Mouse (Mus musculus) forebrain, embryonic 10.5 days (tissue): ENCODE data around the gene 1700014D04Rik. TPM values are rescaled to one million over a fixed set of nuclear protein-coding genes. Genes with fewer than 3 reads are reported as not detected.
"Not testable (repeated sequence)": the region's sequence is repeated elsewhere in the genome, so short reads cannot be mapped to it uniquely, and the experiment has no call there.

Experiments
- DNase-seq: peaks from one replicate; pipeline ENCODE4 v3.0.0-alpha.2; 2017; ENCODE audit warnings: low spot score; ENCODE audit errors: extremely low spot score
- H3K27ac ChIP-seq: fragments of 300-500 bp; sonication (generic); 2 replicates; pipeline ENCODE4 v1.5.1; 2016; ENCODE audit warnings: mild to moderate bottlenecking
- H3K27me3 ChIP-seq: fragments of 300-500 bp; sonication (generic); 2 replicates; pipeline ENCODE4 v1.6.1; 2016; ENCODE audit warnings: mild to moderate bottlenecking; ENCODE audit not compliant: poor library complexity, severe bottlenecking
- H3K36me3 ChIP-seq: fragments of 300-500 bp; sonication (generic); replicated peaks from 2 replicates; pipeline ENCODE4 v1.6.1; 2016; ENCODE audit warnings: mild to moderate bottlenecking, moderate library complexity
- H3K4me1 ChIP-seq: fragments of 300-500 bp; sonication (generic); 2 replicates; pipeline ENCODE4 v1.6.1; 2016
- H3K4me3 ChIP-seq: fragments of 300-500 bp; sonication (generic); 2 replicates; pipeline ENCODE4 v1.5.1; 2016; ENCODE audit warnings: mild to moderate bottlenecking, moderate library complexity
- H3K9me3 ChIP-seq: fragments of 300-500 bp; sonication (generic); 2 replicates; pipeline ENCODE4 v1.6.1; 2016; ENCODE audit warnings: mild to moderate bottlenecking, moderate library complexity
- WGBS: fragments of 180-500 bp; shearing (Covaris S2); methylation state at CpG from one replicate; pipeline ENCODE4 v1.1.7; 2016; 5-methylcytosine and 5-hydroxymethylcytosine counted together
- polyA plus RNA-seq: library from polyadenylated mRNA; unstranded; fragments of >200 nt; fragmentation: Nextera tagmentation; extraction: Ambion mirVana; gene quantifications from 2 replicates; pipeline ENCODE4 v1.2.1, GENCODE M21; 2016

The 1700014D04Rik gene
- not detected in 2 replicates for polyA plus RNA-seq

DNA sequence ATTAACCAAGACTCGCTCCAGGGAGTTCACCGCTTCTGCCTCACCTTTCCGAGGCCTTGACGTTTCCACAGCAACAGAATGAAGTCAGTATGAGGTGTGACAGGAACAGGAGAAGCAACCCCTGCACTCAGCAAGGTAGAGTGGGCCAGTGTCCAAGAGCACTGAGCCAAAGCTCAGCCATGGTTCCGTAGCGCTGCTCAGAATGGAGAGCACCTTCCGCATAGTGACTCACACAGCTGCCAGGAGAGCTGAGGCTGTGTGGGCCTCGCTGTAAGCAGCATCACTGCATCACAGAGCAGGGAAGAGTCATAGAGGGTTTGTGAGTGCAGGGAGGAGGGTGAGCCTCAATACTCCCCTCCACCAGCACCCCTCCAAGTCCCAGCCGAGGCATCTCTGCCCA lies at the start of gene 1700014D04Rik:
Gene 1700014D04Rik (minus strand): TSS at position 42 of the 400 bp plus-strand sequence.
- WGBS: 84% methylated on average over 9 of the region's 9 CpGs

DNA sequence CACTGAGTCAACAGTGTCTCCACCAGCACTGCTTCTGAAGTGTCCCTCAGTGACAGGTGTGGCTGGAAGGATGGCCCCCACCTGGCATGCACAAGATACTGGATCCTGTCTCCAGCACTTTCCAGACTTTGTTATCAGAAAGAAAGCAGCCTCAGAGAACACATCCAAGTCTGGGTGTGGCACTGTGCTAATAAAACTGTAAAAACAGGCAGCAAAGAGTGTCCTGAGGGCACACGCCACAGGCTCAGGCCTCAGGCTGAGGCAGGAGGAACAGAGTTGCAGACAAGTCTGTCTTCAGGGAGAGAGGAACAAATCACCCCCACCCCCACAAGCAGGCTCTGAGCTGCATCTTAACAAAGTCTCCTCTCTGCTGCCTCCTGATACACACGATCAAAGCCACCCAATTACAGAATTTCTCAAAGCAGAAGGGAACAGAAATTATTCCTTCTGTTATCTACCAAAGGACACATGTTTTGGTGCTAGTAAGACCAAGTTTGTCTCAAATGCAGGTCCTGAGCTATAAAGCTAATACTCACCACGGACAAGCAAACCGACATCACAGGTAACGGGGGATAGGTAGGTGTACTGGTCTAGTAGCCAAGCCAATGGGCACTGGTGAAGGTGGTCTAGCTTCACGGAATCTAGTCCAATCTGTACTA lies 49.4 kb upstream of the 1700014D04Rik start:
- no peaks in the 10 kb centered on the region for H3K9me3 ChIP-seq
- H3K4me1 ChIP-seq: no peaks in the 10 kb centered on the region
- no peaks in the 10 kb centered on the region for H3K27me3 ChIP-seq
- DNase-seq: no peak
- H3K4me3 ChIP-seq: no peak overlapping the region
- 93% methylated on average over 6 of the region's 6 CpGs for WGBS
- H3K27ac ChIP-seq: no peak overlapping the region
- H3K36me3 ChIP-seq: peaks cover 100% of the 10 kb centered on the region

More for the DNA sequence above, at the start of gene 1700014D04Rik:
- Histone ChIP-seq H3K4me3 (no peak within 1 kb of the TSS), H3K9me3 (no peaks in the 10 kb centered on the region), H3K4me1 (0 out of 2 replicates have a peak, but pooled peaks cover 4% of the 10 kb centered on the region), H3K27me3 (no peaks in the 10 kb centered on the region), H3K27ac (no peak within 1 kb of the TSS), H3K36me3 (no peaks in the 10 kb centered on the region)
- no peak for DNase-seq

GRCm38 (mm10) chr13:59794786-59795185 lies 48.2 kb upstream of the 1700014D04Rik start:
- DNase-seq: no peak
- Histone ChIP-seq H3K9me3 (no peaks in the 10 kb centered on the region), H3K4me1 (no peaks in the 10 kb centered on the region), H3K4me3 (no peak overlapping the region), H3K27me3 (no peaks in the 10 kb centered on the region), H3K36me3 (peaks cover 100% of the 10 kb centered on the region), H3K27ac (no peak overlapping the region)
- 88% methylated on average over 1 of the region's 1 CpGs for WGBS

GRCm38 (mm10) chr13:59782145-59782544 lies 35.6 kb upstream of the 1700014D04Rik start, which contains the start of gene Gm49354:
Gm49354 (minus strand) TSS chr13:59782245.
- whole genome bisulfite sequencing: 96% methylated on average over 7 of the region's 7 CpGs
- Histone ChIP-seq H3K36me3 (peaks cover 99% of the 10 kb centered on the region), H3K27ac (no peak within 1 kb of the TSS), H3K4me3 (no peak within 1 kb of the TSS), H3K9me3 (no peaks in the 10 kb centered on the region), H3K4me1 (no peaks in the 10 kb centered on the region), H3K27me3 (no peaks in the 10 kb centered on the region)
- no peak for DNase-seq

GRCm38 (mm10) chr13:59779744-59780264 lies 33.3 kb upstream of the 1700014D04Rik start:
- H3K27ac ChIP-seq, DNase-seq, H3K4me1 ChIP-seq, H3K4me3 ChIP-seq, H3K27me3 ChIP-seq, H3K9me3 ChIP-seq: not testable (repeated sequence)
- WGBS: 90% methylated on average over 1 of the region's 1 CpGs
- peaks cover 99% of the 10 kb centered on the region for H3K36me3 ChIP-seq

DNA sequence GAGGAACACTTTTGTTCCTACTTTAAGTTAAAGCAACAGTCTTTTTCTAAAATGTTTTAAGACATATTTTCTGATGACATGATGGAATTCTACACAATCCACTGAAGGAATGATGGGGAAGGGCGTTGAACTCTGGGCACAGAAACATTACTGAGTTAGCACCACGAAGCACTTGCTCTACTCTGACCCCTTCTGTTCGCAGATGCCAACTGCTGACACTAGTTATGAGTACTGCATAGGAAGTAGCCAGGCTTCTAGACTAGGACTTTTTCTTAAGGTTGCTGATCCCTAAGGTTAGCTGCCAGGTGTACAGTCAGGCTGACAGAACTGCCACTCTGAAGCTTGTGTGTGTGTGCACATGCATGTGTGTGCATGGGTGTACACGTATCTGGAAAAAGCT lies 32.7 kb upstream of the 1700014D04Rik start:
- no peaks in the 10 kb centered on the region for H3K27me3 ChIP-seq
- WGBS: 88% methylated on average over 4 of the region's 4 CpGs
- peaks cover 96% of the 10 kb centered on the region for H3K36me3 ChIP-seq
- no peak overlapping the region for H3K27ac ChIP-seq
- H3K9me3 ChIP-seq: no peaks in the 10 kb centered on the region
- no peak for DNase-seq
- no peaks in the 10 kb centered on the region for H3K4me1 ChIP-seq
- H3K4me3 ChIP-seq: no peak overlapping the region

DNA sequence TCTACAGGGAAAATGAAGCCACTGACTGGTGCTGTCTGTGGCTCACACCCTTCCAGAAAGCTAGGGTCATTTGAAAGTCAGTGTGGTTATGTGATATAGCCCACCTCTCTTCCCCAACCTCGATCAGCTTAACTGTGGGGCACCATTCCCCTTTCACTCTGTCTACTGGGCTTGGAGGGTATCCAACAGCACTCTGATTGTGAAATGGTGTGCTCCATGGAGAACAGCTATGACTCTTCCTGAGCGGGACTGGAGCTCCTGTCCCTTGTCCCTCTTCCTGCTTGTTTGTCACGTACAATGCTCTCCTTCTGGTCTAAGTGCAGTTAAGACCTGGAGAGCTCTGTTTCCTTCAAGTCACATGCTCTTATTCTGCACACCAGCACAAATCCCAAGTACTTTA lies 28.6 kb upstream of the 1700014D04Rik start:
- Histone ChIP-seq H3K4me3 (no peak overlapping the region), H3K27me3 (no peaks in the 10 kb centered on the region), H3K4me1 (peaks cover 13% of the 10 kb centered on the region), H3K27ac (no peak overlapping the region), H3K36me3 (peaks cover 87% of the 10 kb centered on the region), H3K9me3 (no peaks in the 10 kb centered on the region)
- no peak for DNase-seq
- WGBS: 88% methylated on average over 3 of the region's 3 CpGs

DNA sequence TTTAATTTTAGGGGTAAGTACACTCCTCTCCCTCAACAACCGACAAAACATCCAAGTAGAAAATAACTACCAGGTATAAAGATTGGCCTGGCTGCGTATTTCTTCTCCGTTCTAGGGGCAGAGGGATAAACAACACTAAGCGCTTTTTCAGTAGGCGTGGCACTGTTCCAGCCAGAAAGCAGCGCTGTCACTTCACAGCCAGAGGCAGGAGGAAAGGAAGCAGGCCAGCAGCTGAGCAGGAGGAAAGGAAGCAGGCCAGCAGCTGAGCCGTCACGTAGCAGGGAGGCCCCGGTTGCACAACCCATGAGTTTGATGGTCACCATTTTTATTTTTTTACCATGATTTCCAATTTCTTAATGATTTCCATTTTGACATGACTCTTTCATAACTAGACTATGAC lies 24.7 kb upstream of the 1700014D04Rik start:
- Histone ChIP-seq H3K27ac (peak overlapping the region; percentile 91; the same call in 1 of the 2 replicates), H3K4me3 (peak overlapping the region; percentile 94; the same call in 1 of the 2 replicates), H3K36me3 (peaks cover 58% of the 10 kb centered on the region), H3K9me3 (no peaks in the 10 kb centered on the region), H3K27me3 (no peaks in the 10 kb centered on the region), H3K4me1 (peaks cover 41% of the 10 kb centered on the region)
- 74% methylated on average over 9 of the region's 9 CpGs for WGBS
- DNase-seq: no peak

DNA sequence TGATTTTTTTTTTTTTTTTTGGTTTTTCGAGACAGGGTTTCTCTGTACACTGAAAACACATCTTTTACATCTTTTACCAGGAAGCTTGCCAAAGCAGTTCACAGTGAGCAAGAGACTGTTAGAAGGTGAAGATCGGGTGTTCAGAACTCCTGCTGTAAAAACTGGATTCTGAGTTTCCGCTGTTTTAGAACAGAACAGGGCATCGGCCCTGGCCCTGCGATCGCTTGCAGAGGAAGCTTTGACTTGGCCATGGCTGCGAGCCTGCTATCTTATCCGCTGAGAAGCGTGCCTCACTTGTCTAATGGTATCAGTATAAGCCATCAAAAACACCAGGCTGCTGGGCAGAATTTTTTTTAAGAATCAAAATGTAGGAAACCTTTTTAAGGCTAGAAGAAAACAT lies 24.3 kb upstream of the 1700014D04Rik start:
- Histone ChIP-seq H3K36me3 (peaks cover 54% of the 10 kb centered on the region), H3K4me3 (peak overlapping the region; percentile 94), H3K27me3 (no peaks in the 10 kb centered on the region), H3K27ac (peak overlapping the region; percentile 91), H3K9me3 (no peaks in the 10 kb centered on the region), H3K4me1 (peaks cover 45% of the 10 kb centered on the region)
- WGBS: 75% methylated on average over 9 of the region's 9 CpGs
- DNase-seq: no peak

DNA sequence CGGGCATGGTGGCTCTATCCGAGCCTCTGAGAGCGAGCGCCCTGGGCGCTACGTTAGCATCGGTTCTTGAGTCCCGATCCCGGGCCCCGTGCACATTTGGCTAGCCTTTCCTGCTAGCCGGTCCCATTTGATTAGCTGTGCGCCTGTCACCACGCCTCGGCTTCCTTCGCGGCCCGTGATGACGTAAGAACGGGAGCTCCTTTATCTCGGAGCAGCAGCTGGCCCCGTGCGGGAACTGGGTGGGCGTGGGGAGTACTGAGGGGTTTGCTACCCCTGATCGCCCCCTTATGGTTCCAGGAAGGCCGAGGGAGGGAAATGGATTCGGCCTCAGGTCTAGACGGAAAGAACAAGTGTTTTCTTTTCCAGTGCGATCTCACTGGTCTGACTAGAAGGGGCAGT lies 23.6 kb upstream of the 1700014D04Rik start:
- H3K4me3 ChIP-seq: peak overlapping the region; percentile 94
- DNase-seq: peak; percentile 90
- peaks cover 47% of the 10 kb centered on the region for H3K36me3 ChIP-seq
- H3K4me1 ChIP-seq: peaks cover 49% of the 10 kb centered on the region
- WGBS: under 1% methylated on average over 28 of the region's 28 CpGs
- no peaks in the 10 kb centered on the region for H3K27me3 ChIP-seq
- no peaks in the 10 kb centered on the region for H3K9me3 ChIP-seq
- peak overlapping the region; percentile 91 for H3K27ac ChIP-seq

- Histone ChIP-seq H3K4me3 (peak within 1 kb of the TSS; percentile 94), H3K36me3 (peaks cover 41% of the 10 kb centered on the region), H3K27me3 (no peaks in the 10 kb centered on the region), H3K9me3 (no peaks in the 10 kb centered on the region), H3K27ac (peak within 1 kb of the TSS; percentile 91), H3K4me1 (peaks cover 49% of the 10 kb centered on the region)
- WGBS: under 1% methylated on average over 91 of the region's 91 CpGs
- DNase-seq: peak; percentile 99
Measured at GRCm38 (mm10) chr13:59769296-59770163, 23.0 kb upstream of the 1700014D04Rik start, which contains the start of gene Isca1. Isca1 (minus strand) TSS chr13:59769810.

DNA sequence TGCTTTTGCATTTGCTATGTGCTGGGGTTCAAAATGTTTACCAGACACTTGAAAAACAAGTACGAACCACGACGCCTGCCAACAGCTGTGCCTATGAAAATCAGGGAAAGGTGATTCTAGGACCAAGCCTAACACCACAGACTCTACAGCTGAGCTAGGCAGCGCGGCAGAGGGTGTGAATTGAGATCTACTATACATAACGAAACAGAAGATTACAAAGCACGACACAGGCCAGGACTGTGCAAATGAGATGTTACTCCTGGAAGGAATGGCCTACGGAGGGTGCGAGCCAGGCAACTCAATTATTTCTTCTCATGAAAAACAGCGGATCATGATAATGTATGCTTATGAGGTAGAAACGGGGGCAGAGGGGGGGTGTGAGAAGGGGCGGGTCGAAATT lies 22.0 kb upstream of the 1700014D04Rik start:
- H3K9me3 ChIP-seq: no peaks in the 10 kb centered on the region
- DNase-seq: no peak
- no peaks in the 10 kb centered on the region for H3K27me3 ChIP-seq
- WGBS: 55% methylated on average over 13 of the region's 13 CpGs
- peak overlapping the region; percentile 91; the same call in 1 of the 2 replicates for H3K27ac ChIP-seq
- H3K4me3 ChIP-seq: peak overlapping the region; percentile 94
- peaks cover 37% of the 10 kb centered on the region for H3K36me3 ChIP-seq
- H3K4me1 ChIP-seq: peaks cover 49% of the 10 kb centered on the region
